Mouse (Mus musculus) heart, postnatal 25 days (tissue): ENCODE results near the gene Ankub1. TPM values are rescaled to one million over a fixed set of nuclear protein-coding genes. Genes with fewer than 3 reads are reported as not detected.

Experiments
- DNase-seq: peaks from one replicate; pipeline ENCODE4 v3.0.0; 2022; ENCODE audit warnings: low spot score
- intact Hi-C: fragments of 180-260 bp; cut with DNase I; formaldehyde crosslinking; loops from one replicate; pipeline ENCODE4 v1.15.1; 2025
- total RNA-seq, 2 experiments: library from RNA; stranded (reverse); gene quantifications; 2 replicates each; pipeline ENCODE4 v1.2.3; 2021

The Ankub1 gene
- total RNA-seq: not detected

- intact Hi-C loops: no loop called here
- DNase-seq: no peak
These were observed at the start of gene Ankub1 for GRCm38 (mm10) chr3:57692719-57693118. TSS of gene Ankub1 (minus strand) at chr3:57692799.

DNA sequence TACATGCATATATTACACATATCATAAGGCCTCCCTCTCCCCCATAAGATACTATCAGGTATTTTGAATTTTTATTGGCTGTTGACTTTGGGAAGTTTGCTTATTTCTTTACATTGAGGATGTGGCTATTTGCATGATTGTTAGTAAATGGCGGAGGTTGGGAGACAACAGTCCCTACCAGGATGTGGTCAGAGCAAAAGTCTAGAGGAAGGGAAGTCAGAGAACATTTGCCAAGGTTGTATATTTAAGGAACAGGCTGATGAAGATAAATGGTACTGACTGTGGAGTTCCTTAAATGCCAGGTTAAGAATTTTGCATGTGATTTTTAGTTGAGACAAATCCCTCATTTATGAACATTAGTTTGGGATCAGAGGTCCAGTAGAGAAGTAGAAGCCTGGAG, 47.2 kb upstream of the Ankub1 start:
- intact Hi-C loops: loop anchor here (5.0 kb wide), 1 partner anchor 42 kb away; no protein-coding TSS in a partner anchor
- no peak for DNase-seq

GRCm38 (mm10) chr3:57736419-57737095, 44.0 kb upstream of the Ankub1 start:
- DNase-seq: no peak
- intact Hi-C loops: loop anchor here (5.0 kb wide), 1 partner anchor 46 kb away; no protein-coding TSS in a partner anchor

GRCm38 (mm10) chr3:57735511-57736370, 43.1 kb upstream of the Ankub1 start, which contains the start of gene Rnf13:
TSS of gene Rnf13 (plus strand) at chr3:57736062.
- peak; percentile 95 for DNase-seq
- intact Hi-C loops: loop anchor here (5.0 kb wide), 1 partner anchor 47 kb away; no protein-coding TSS in a partner anchor

DNA sequence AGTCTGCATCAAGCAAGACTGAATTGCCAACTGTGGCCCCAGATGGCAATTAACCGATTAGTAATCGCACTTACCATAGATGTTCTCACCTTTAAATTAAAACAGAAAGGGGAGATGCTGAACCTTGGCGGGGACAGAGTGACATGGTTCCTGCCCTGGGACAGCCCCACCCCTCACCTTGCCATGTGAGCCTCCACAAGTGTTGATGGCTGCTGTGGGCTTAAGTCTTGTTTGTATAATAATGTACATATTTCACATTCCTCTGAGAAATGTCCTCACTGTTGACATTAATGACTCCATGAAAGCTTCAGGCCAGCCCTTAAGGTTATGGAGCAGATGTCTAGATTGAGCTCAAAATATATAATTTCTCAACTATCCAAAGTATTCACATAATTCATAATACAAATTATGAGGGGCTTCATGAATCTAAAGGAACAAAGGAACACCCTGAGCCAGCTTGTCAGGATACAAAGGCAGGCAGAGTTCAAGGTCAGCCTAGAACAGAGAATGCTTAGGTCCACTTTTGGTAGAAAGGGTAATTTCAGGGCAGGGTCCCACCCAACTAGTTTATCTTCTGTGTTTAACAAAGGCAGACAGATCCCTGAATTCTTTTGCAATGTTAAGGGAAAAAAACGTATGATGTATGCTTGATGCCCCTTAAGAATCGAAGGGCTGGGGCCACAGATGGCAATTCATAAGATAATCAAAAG, 39.8 kb upstream of the Ankub1 start:
- intact Hi-C loops: loop anchor here (5.0 kb wide), 1 partner anchor 65 kb away; no protein-coding TSS in a partner anchor
- no peak for DNase-seq

- intact Hi-C loops: no loop called here
- DNase-seq: no peak
These were observed 21.6 kb upstream of the Ankub1 start for GRCm38 (mm10) chr3:57714151-57714550.

DNA sequence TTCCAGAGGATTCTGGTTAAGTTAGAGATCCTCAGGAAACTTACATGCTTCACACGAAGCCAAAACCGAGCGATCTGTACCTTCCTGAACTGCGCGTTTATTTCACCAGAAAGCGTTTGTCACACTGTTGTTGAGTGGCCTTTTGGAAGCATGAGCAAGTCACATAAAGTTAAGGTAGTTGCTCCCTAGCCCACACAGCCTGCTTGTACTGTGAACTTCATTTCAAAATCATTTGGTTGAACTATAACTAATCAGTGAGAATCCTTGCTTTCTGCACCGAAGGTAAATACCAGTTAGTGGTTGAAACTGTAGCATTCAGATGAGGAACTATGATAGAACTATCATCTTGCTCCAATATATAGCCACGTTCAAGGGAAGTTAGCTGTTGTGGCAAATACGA, 4.2 kb upstream of the Ankub1 start:
- intact Hi-C loops: no loop called here

GRCm38 (mm10) chr3:57696249-57696648, 3.6 kb upstream of the Ankub1 start:
- no peak for DNase-seq
- intact Hi-C loops: no loop called here

More for the DNA sequence above, 4.2 kb upstream of the Ankub1 start:
- DNase-seq: no peak

- no peak for DNase-seq
- intact Hi-C loops: no loop called here
These were observed 827 bp downstream of the Ankub1 start for GRCm38 (mm10) chr3:57691772-57692171.

GRCm38 (mm10) chr3:57677786-57678185, 14.8 kb downstream of the Ankub1 start:
- no peak for DNase-seq
- intact Hi-C loops: no loop called here

DNA sequence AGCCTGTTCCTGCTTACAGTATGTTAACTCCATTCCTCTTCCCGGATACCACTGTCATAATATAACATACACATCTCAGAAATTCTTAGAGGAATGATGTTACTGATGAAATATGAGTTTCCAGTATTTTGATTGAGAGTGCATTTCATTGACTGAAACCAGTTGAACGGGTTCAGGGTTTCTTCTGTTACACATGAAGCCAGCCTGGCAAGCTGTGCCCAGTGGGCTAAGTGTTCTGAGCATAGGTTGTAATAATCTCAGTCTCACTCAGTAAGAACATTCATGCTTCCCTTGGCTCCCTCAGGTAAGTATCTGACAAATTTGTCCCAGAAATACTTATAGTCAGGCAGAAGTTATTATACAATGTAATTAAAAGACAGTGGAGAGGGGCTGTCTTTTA, 18.5 kb downstream of the Ankub1 start:
- intact Hi-C loops: no loop called here

GRCm38 (mm10) chr3:57673586-57673985, 19.0 kb downstream of the Ankub1 start:
- no peak for DNase-seq
- intact Hi-C loops: no loop called here

More for the DNA sequence above, 18.5 kb downstream of the Ankub1 start:
- DNase-seq: no peak

- no peak for DNase-seq
- intact Hi-C loops: loop anchor here (2.0 to 10.0 kb wide), 4 partner anchors 65 to 456 kb away; partner anchors contain the start of gene Pfn2
These were observed 25.4 kb downstream of the Ankub1 start for GRCm38 (mm10) chr3:57667054-57667723.

DNA sequence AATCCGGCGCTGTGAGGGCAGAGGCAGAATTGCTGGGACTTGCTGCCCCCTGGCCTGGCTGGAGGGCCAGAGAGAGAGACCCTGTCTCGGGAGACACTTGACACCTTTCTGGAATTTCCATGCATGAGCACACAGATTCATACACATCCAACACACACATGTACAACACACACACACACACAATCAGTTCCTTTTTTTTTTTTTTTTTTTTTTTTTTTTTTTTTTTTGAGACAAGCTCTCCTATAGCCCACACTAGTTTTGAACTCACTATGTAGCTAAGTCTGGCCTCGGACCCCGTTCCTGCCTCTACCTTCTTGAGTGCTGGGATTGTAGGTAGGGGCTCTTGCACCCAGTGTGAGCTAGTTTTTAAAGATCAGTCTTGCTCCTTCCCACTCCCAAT, 26.7 kb downstream of the Ankub1 start:
- no peak for DNase-seq
- intact Hi-C loops: loop anchor here (2.0 to 10.0 kb wide), 4 partner anchors 66 to 457 kb away; partner anchors contain the start of gene Pfn2

- no peak for DNase-seq
- intact Hi-C loops: loop anchor here (5.0 to 10.0 kb wide), 2 partner anchors 68 to 180 kb away; partner anchors contain the start of gene Pfn2
These were observed 27.9 kb downstream of the Ankub1 start for GRCm38 (mm10) chr3:57664682-57665081.

- intact Hi-C loops: loop anchor here (10.0 kb wide), 1 partner anchor 181 kb away; the partner anchor contains the start of gene Pfn2
- DNase-seq: no peak
These were observed 28.9 kb downstream of the Ankub1 start for GRCm38 (mm10) chr3:57663731-57664130.

GRCm38 (mm10) chr3:57658608-57659007, 34.0 kb downstream of the Ankub1 start:
- no peak for DNase-seq
- intact Hi-C loops: no loop called here

- DNase-seq: no peak
- intact Hi-C loops: no loop called here
These were observed 39.0 kb downstream of the Ankub1 start for GRCm38 (mm10) chr3:57653646-57654045.

DNA sequence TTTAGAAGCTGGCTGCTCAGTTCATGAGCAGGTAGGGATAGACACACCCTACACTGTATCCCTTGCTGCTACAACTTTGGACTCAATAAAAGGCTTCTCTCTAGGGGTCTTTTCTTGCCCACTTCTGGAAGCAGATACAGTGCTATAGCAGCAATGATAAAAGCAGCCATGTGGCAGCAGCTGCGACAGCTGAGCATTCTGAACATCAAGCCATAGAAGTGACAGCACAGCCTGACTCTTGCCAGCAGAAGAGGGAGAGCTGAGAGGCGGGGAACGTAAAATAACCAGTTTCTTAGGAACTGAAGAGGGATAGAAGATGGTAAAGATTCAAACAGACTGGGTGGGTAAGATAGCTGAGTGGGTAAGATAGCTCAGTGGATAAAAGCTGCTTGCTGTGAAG, 40.1 kb downstream of the Ankub1 start:
- intact Hi-C loops: no loop called here
- no peak for DNase-seq
